Mouse (Mus musculus) midbrain, postnatal 0 days (tissue): Measurements from ENCODE around the gene Letm1. TPM values are rescaled to one million over a fixed set of nuclear protein-coding genes. Genes with fewer than 3 reads are reported as not detected.

ENCODE experiments used
- ATAC-seq: fragments of 200-750 bp; cut with Nextera tagmentation; 2 replicates; pipeline ENCODE4 v1.8.0; 2017; ENCODE audit warnings: moderate number of reproducible peaks, mild to moderate bottlenecking, moderate TSS enrichment, moderate library complexity; ENCODE audit not compliant: low FRiP score
- DNase-seq: peaks from one replicate; pipeline ENCODE4 v3.0.0-alpha.2; 2015; ENCODE audit warnings: low spot score
- H3K27ac ChIP-seq: fragments of 300-500 bp; sonication (generic); 2 replicates; pipeline ENCODE4 v1.5.1; 2014; ENCODE audit warnings: low read depth, mild to moderate bottlenecking, low read length, mixed read lengths
- H3K27me3 ChIP-seq: fragments of 300-500 bp; sonication (generic); 2 replicates; pipeline ENCODE4 v1.6.1; 2014; ENCODE audit warnings: low read length, control low read depth, mixed read lengths; ENCODE audit not compliant: insufficient read depth
- H3K36me3 ChIP-seq: fragments of 300-500 bp; sonication (generic); 2 replicates; pipeline ENCODE4 v1.6.1; 2014; ENCODE audit warnings: low read length, control low read depth, mixed read lengths; ENCODE audit not compliant: insufficient read depth
- H3K4me1 ChIP-seq: fragments of 300-500 bp; sonication (generic); 2 replicates; pipeline ENCODE4 v1.6.1; 2014; ENCODE audit warnings: mild to moderate bottlenecking, control low read depth, antibody characterized with exemption, low read length, mixed read lengths; ENCODE audit not compliant: insufficient read depth
- H3K4me2 ChIP-seq: fragments of 300-500 bp; sonication (generic); 2 replicates; pipeline ENCODE4 v1.6.1; 2014; ENCODE audit warnings: low read depth, mild to moderate bottlenecking, low read length, mixed read lengths; ENCODE audit not compliant: poor library complexity, severe bottlenecking
- H3K4me3 ChIP-seq: fragments of 300-500 bp; sonication (generic); 2 replicates; pipeline ENCODE4 v1.5.1; 2014; ENCODE audit warnings: low read depth, mild to moderate bottlenecking, low read length, moderate library complexity
- H3K9ac ChIP-seq: fragments of 300-500 bp; sonication (generic); replicated peaks from 2 replicates; pipeline ENCODE4 v1.6.1; 2014; ENCODE audit warnings: mild to moderate bottlenecking, low read length, moderate library complexity, mixed read lengths; ENCODE audit not compliant: poor library complexity, severe bottlenecking
- H3K9me3 ChIP-seq: fragments of 300-500 bp; sonication (generic); 2 replicates; pipeline ENCODE4 v1.6.1; 2016; ENCODE audit warnings: low read length, control low read depth
- CTCF ChIP-seq: IDR thresholded peaks from 2 replicates; pipeline ENCODE4 v1.5.1; 2016; ENCODE audit warnings: antibody characterized with exemption, mild to moderate bottlenecking
- WGBS: fragments of 180-500 bp; shearing (Covaris S2); extraction: QIAGEN DNeasy Blood & Tissue Kit; methylation state at CpG from one replicate; pipeline ENCODE4 v1.1.7; 2014; 5-methylcytosine and 5-hydroxymethylcytosine counted together
- polyA plus RNA-seq: library from polyadenylated mRNA; unstranded; fragments of >200 nt; fragmentation: Nextera tagmentation; extraction: Ambion mirVana; gene quantifications from 2 replicates; pipeline ENCODE4 v1.2.1, GENCODE M21; 2015
- total RNA-seq: library from RNA; depleted of rRNA; stranded (reverse); fragments of >200 nt; gene quantifications from 2 replicates; pipeline ENCODE4 v1.2.3, GENCODE M21; 2014

Gene Letm1
- total and polyA plus RNA-seq, 2 experiments from 2014 or later = 61.7 to 78.2 TPM

DNA sequence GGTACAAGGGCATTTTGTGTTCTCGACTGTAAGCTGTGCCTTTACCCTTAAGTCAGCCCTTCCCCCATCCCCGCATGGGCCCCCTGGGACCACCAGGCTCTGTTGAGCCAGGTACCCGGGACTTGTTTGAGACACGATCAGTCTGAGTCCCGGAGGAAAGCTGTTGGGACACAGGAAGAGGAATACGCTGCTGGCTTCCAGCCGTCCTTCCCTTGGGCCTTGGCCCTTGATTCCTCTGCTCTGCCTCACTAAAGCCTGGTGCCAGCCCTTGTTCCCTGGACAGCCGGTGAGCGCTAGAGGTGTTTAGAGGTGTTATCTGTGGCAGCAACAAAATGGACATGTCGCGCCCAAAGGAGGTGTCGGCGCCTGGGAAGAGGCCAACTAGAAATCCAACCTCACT is 82.6 kb downstream of the Letm1 start:
- H3K27me3 ChIP-seq = peaks cover 9% of the 10 kb centered on the region
- peaks cover 3% of the 10 kb centered on the region; the same call in 1 of the 2 replicates for H3K4me1 ChIP-seq
- no peak overlapping the region for H3K9ac ChIP-seq
- H3K4me3 ChIP-seq = no peak overlapping the region
- no peak for DNase-seq
- WGBS = 52% methylated on average over 13 of the region's 13 CpGs
- no peak overlapping the region for H3K4me2 ChIP-seq
- H3K9me3 ChIP-seq = no peaks in the 10 kb centered on the region
- H3K27ac ChIP-seq = no peak overlapping the region
- no peaks in the 10 kb centered on the region for H3K36me3 ChIP-seq
- TF ChIP-seq CTCF = no peak
- no peak for ATAC-seq

DNA sequence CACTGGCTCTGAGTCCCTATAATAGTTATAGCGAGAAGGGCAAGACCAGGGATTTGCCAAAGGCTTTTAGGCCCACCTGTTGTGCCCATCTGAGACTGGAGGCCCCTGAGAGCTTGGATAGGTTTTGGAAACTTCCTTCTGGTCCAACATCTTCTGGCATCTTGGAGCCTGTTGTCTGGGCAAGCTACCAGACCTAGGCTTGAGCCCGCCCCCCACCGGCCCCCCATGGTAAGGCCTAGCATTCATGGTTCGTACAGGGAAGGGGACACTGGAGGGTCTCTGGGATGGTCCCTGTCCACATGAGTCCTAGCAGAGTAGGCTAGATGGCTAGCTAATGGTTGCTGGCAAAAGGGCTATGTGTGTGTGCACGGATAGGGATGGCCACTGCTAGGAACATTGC is 83.9 kb downstream of the Letm1 start:
- no peaks in the 10 kb centered on the region for H3K9me3 ChIP-seq
- no peak overlapping the region for H3K4me2 ChIP-seq
- DNase-seq = no peak
- H3K9ac ChIP-seq = no peak overlapping the region
- H3K4me3 ChIP-seq = no peak overlapping the region
- no peaks in the 10 kb centered on the region for H3K36me3 ChIP-seq
- no peak for ATAC-seq
- WGBS = 78% methylated on average over 5 of the region's 5 CpGs
- no peak overlapping the region for H3K27ac ChIP-seq
- peaks cover 3% of the 10 kb centered on the region; the same call in 1 of the 2 replicates for H3K4me1 ChIP-seq
- H3K27me3 ChIP-seq = peaks cover 16% of the 10 kb centered on the region
- no peak for TF ChIP-seq CTCF

DNA sequence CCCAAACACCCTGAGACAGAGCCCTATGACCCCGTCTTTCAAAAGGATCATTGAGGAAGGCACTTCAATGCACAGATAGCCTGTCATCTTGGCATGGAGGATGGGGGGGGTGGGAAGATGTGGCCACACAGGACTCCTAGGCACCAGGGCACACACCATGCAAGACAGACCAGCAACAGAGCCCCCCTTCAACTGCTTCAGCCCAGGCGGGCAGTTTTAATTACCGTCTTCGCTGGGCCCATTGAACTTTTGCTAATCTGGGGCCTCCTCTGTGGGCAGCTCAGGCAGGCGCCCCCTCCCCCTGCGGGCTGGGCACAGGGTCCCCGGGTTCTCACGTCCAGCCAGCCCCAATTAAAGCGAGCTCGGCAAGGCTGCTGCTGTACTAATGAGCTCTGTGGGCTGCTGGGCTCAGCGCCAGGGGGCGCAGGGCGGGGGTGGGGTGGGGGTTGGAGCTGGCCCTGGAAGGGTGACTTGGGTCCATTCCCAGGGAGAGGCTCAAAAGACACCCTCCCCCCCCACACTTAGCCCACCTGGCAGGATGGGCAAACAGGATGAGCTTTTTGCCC is 84.6 kb downstream of the Letm1 start:
- H3K27ac ChIP-seq = no peak overlapping the region
- H3K36me3 ChIP-seq = no peaks in the 10 kb centered on the region
- TF ChIP-seq CTCF = no peak
- H3K9ac ChIP-seq = no peak overlapping the region
- H3K4me1 ChIP-seq = peaks cover 3% of the 10 kb centered on the region; the same call in 1 of the 2 replicates
- no peak for ATAC-seq
- peaks cover 16% of the 10 kb centered on the region for H3K27me3 ChIP-seq
- 14% methylated on average over 13 of the region's 13 CpGs for WGBS
- peak; percentile 69 for DNase-seq
- H3K4me2 ChIP-seq = no peak overlapping the region
- H3K4me3 ChIP-seq = no peak overlapping the region
- no peaks in the 10 kb centered on the region for H3K9me3 ChIP-seq

DNA sequence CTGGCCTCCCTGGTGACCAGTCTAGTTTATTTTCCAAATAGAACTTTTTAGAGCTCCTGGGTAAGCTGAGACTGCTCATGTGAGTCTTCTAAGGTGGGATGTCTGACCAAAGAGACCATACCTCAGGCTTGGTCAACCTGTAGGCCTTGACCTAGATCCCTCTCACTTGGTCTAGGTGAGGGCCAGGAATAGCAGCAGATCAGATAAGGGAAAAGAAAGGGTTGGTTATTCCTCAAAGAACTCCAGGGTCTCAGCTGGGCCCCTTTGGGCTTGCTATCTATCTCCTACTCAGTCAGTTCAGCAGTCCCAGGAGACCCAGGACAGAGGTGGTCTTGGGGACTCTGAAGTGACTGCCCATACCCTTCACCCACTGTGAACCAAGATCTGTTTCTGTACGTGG is 85.1 kb downstream of the Letm1 start:
- Histone ChIP-seq H3K9ac (no peak overlapping the region), H3K9me3 (no peaks in the 10 kb centered on the region), H3K4me3 (no peak overlapping the region), H3K36me3 (no peaks in the 10 kb centered on the region), H3K4me1 (peaks cover 3% of the 10 kb centered on the region; the same call in 1 of the 2 replicates), H3K27ac (no peak overlapping the region), H3K4me2 (no peak overlapping the region), H3K27me3 (peaks cover 19% of the 10 kb centered on the region)
- 6% methylated on average over 1 of the region's 1 CpGs for WGBS
- ATAC-seq (no peak), DNase-seq (no peak)
- TF ChIP-seq CTCF = no peak

DNA sequence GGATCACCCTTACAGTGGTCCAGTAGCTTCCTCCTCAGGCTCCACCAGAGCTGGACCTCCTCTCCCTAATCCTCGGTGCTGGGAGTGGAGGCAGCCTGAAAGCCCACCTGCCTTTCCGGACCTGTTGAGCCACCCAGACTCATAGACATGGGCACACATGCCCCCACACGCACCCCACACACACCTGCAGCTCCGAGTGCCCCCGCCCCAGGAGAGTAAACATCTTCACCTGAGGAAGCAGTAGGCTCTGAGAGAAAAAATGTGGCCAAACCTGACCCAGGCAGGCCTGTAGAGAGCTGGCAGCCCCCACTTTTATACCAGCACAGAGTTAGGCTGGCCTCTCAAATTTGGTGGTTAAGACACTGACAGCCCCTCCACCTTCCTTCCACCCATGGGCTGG is 86.2 kb downstream of the Letm1 start:
- ATAC-seq (no peak), DNase-seq (no peak)
- Histone ChIP-seq H3K9me3 (no peaks in the 10 kb centered on the region), H3K36me3 (no peaks in the 10 kb centered on the region), H3K27ac (no peak overlapping the region), H3K4me2 (no peak overlapping the region), H3K27me3 (peaks cover 20% of the 10 kb centered on the region), H3K4me1 (peaks cover 3% of the 10 kb centered on the region; the same call in 1 of the 2 replicates), H3K9ac (no peak overlapping the region), H3K4me3 (no peak overlapping the region)
- 59% methylated on average over 5 of the region's 5 CpGs for WGBS
- TF ChIP-seq CTCF = no peak

DNA sequence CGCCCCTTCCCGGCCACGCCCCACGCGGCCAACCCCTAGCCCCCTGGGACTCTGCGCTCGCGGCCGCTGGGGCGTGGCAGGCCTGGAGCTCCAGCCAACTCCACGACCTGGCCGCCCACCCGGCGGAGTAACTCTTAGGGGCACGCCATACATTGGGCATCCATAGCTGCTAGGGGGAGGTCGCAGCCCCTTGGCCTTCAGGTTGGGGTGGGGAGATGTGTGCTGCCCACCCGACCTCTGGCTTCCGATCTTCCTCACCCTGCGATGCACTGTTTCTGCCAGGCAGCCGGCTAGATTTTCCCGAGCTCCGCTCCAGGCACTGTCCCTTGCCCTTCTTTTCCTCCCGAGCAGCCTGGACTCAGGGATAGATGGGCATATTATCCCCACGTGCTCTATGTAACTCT is 86.9 kb downstream of the Letm1 start:
- 2% methylated on average over 23 of the region's 24 CpGs for WGBS
- TF ChIP-seq CTCF = no peak
- Histone ChIP-seq H3K27me3 (peaks cover 20% of the 10 kb centered on the region), H3K4me2 (peak overlapping the region; percentile 71), H3K9me3 (no peaks in the 10 kb centered on the region), H3K36me3 (no peaks in the 10 kb centered on the region), H3K4me3 (peak overlapping the region; percentile 38), H3K27ac (no peak overlapping the region), H3K9ac (peak overlapping the region; percentile 51), H3K4me1 (peaks cover 3% of the 10 kb centered on the region; the same call in 1 of the 2 replicates)
- DNase-seq (no peak), ATAC-seq (no peak; the same call in 1 of the 2 replicates)
